Mouse (Mus musculus) forebrain, embryonic 13.5 days (tissue): Measurements from ENCODE around the gene B4galnt1. TPM values are rescaled to one million over a fixed set of nuclear protein-coding genes. Genes with fewer than 3 reads are reported as not detected.

ENCODE experiments used
- ATAC-seq: fragments of 200-750 bp; cut with Nextera tagmentation; 2 replicates; pipeline ENCODE4 v1.8.0; 2017
- H3K27ac ChIP-seq: fragments of 300-500 bp; sonication (generic); 2 replicates; pipeline ENCODE4 v1.5.1; 2015; ENCODE audit warnings: inconsistent platforms, mild to moderate bottlenecking, moderate library complexity
- H3K27me3 ChIP-seq: fragments of 300-500 bp; sonication (generic); 2 replicates; pipeline ENCODE4 v1.6.1; 2015; ENCODE audit warnings: mild to moderate bottlenecking, inconsistent platforms
- H3K36me3 ChIP-seq: fragments of 300-500 bp; sonication (generic); 2 replicates; pipeline ENCODE4 v1.6.1; 2015; ENCODE audit warnings: mild to moderate bottlenecking, inconsistent platforms; ENCODE audit not compliant: poor library complexity, severe bottlenecking
- H3K4me1 ChIP-seq: fragments of 300-500 bp; sonication (generic); 2 replicates; pipeline ENCODE4 v1.6.1; 2015; ENCODE audit warnings: inconsistent platforms
- H3K4me2 ChIP-seq: fragments of 300-500 bp; sonication (generic); 2 replicates; pipeline ENCODE4 v1.6.1; 2015; ENCODE audit warnings: inconsistent platforms, mild to moderate bottlenecking, moderate library complexity
- H3K4me3 ChIP-seq: fragments of 300-500 bp; sonication (generic); 2 replicates; pipeline ENCODE4 v1.5.1; 2015; ENCODE audit warnings: mild to moderate bottlenecking, inconsistent platforms
- H3K9ac ChIP-seq: fragments of 300-500 bp; sonication (generic); 2 replicates; pipeline ENCODE4 v1.6.1; 2015; ENCODE audit warnings: mild to moderate bottlenecking, inconsistent platforms
- H3K9me3 ChIP-seq: fragments of 300-500 bp; sonication (generic); replicated peaks from 2 replicates; pipeline ENCODE4 v1.6.1; 2016; ENCODE audit warnings: inconsistent platforms
- WGBS: fragments of 180-500 bp; shearing (Covaris S2); methylation state at CpG from one replicate; pipeline ENCODE4 v1.1.7; 2015; 5-methylcytosine and 5-hydroxymethylcytosine counted together
- polyA plus RNA-seq: library from polyadenylated mRNA; unstranded; fragments of >200 nt; fragmentation: Nextera tagmentation; extraction: Ambion mirVana; gene quantifications from 2 replicates; pipeline ENCODE4 v1.2.1, GENCODE M21; 2015

B4galnt1 gene
- polyA plus RNA-seq = 15.7 and 16.7 TPM in 2 replicates

DNA sequence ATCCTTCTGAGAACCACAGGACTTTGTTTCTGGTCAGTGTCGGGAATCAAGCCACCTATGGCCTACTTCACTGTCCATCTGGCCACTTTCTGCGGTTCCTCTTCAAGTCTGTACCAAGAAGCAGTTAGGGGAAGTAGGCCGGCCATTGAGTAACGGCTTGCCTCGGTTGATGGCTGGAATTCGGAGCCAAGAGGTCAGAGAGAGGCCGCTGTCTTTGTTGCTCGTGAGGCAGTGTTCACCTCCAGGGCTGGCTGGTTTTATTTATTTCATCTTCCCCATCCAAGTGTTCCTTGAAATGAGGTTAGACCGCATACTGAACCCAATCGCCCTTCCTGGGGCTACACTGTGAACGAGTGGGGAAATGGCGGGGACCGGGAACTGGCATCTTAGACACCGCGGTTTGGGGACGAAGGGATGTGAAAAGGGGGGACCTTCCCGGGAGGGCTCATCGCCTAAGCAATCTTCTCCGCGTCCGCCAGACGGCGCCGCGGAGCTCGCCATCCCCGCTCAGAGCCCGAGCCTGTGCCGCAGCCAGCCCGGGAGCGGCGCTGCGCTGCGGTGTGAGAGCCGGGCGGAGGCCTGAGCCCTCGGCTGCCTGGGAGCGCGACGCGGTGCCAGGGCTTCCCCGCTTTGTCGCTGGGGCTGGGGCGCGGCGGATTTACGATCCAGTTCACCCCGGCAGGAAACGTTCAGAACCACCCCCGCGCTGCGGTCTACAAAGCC, at the start of gene B4galnt1:
Gene B4galnt1 (plus strand): TSS at position 595 of the 723 bp plus-strand sequence.
- Histone ChIP-seq H3K4me2 (peak within 1 kb of the TSS; percentile 98), H3K36me3 (no peaks in the 10 kb centered on the region), H3K9me3 (no peaks in the 10 kb centered on the region), H3K27me3 (peaks cover 49% of the 10 kb centered on the region), H3K9ac (peak within 1 kb of the TSS; percentile 87), H3K4me1 (peaks cover 17% of the 10 kb centered on the region), H3K4me3 (peak within 1 kb of the TSS; percentile 69), H3K27ac (peak within 1 kb of the TSS; percentile 32; the same call in 1 of the 2 replicates)
- WGBS = 2% methylated on average over 52 of the region's 52 CpGs
- ATAC-seq = peak; percentile 95

GRCm38 (mm10) chr10:127118470-127118869, 46.6 kb upstream of the B4galnt1 start:
- H3K4me3 ChIP-seq = no peak overlapping the region
- 93% methylated on average over 11 of the region's 11 CpGs for WGBS
- peaks cover 46% of the 10 kb centered on the region for H3K36me3 ChIP-seq
- no peak overlapping the region for H3K4me2 ChIP-seq
- H3K9me3 ChIP-seq = no peaks in the 10 kb centered on the region
- H3K4me1 ChIP-seq = peaks cover 23% of the 10 kb centered on the region
- no peak overlapping the region for H3K9ac ChIP-seq
- no peak for ATAC-seq
- H3K27ac ChIP-seq = no peak overlapping the region
- no peaks in the 10 kb centered on the region for H3K27me3 ChIP-seq

DNA sequence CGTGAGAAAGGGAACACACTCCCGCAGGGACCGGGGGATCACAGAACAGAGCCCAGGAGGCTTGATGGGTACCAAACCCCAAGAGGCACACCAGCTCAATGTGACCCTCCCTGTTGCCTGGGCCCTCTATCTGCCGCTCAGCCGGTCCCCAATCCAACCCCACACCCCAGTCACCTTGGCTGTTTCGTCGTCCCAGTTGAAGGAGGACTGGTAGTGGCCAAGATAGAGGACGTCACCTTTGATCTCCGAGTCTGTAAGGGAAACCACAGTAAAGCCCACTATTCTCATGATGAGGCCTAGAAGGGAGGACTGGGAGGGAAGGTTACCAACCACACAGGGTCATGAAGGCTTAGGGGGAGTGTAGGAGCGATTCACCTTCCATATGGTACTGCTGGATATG, 45.8 kb upstream of the B4galnt1 start:
- peaks cover 24% of the 10 kb centered on the region for H3K4me1 ChIP-seq
- 92% methylated on average over 10 of the region's 10 CpGs for WGBS
- no peaks in the 10 kb centered on the region for H3K9me3 ChIP-seq
- H3K4me3 ChIP-seq = no peak overlapping the region
- no peak for ATAC-seq
- H3K9ac ChIP-seq = no peak overlapping the region
- peaks cover 46% of the 10 kb centered on the region for H3K36me3 ChIP-seq
- no peak overlapping the region for H3K27ac ChIP-seq
- H3K27me3 ChIP-seq = no peaks in the 10 kb centered on the region
- H3K4me2 ChIP-seq = no peak overlapping the region

GRCm38 (mm10) chr10:127120301-127121065, 44.5 kb upstream of the B4galnt1 start:
- no peaks in the 10 kb centered on the region for H3K9me3 ChIP-seq
- peak overlapping the region; percentile 91 for H3K9ac ChIP-seq
- peaks cover 24% of the 10 kb centered on the region for H3K4me1 ChIP-seq
- H3K27me3 ChIP-seq = no peaks in the 10 kb centered on the region
- peak overlapping the region; percentile 92 for H3K4me3 ChIP-seq
- peak; percentile 0; the same call in 1 of the 2 replicates for ATAC-seq
- WGBS = 3% methylated on average over 34 of the region's 34 CpGs
- peaks cover 36% of the 10 kb centered on the region for H3K36me3 ChIP-seq
- peak overlapping the region; percentile 22; the same call in 1 of the 2 replicates for H3K27ac ChIP-seq
- peak overlapping the region; percentile 91 for H3K4me2 ChIP-seq

DNA sequence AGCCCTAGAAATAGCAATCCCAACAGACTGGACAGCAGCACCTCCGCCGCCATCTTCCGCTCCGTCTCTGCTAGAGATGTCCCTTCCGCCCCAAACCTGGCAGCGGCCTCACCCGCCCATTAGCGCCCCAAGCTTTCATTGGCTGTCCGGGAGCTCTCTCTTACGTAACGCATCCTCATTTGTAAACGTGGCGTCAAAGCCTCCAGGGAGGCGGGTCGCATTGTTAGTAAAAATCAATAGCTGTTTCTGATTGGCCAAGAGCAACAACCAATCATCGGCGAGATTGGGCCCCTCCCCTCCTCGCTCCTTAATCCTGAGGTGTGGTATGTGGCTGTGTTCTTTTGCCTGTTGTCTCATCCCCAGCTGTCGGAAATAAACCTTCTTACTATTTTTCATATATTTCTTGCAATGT, 44.0 kb upstream of the B4galnt1 start, which contains the start of gene Os9:
Gene Os9 (minus strand): TSS at position 66 of the 412 bp plus-strand sequence.
- no peaks in the 10 kb centered on the region for H3K27me3 ChIP-seq
- peaks cover 24% of the 10 kb centered on the region for H3K4me1 ChIP-seq
- H3K27ac ChIP-seq = peak within 1 kb of the TSS; percentile 22; the same call in 1 of the 2 replicates

DNA sequence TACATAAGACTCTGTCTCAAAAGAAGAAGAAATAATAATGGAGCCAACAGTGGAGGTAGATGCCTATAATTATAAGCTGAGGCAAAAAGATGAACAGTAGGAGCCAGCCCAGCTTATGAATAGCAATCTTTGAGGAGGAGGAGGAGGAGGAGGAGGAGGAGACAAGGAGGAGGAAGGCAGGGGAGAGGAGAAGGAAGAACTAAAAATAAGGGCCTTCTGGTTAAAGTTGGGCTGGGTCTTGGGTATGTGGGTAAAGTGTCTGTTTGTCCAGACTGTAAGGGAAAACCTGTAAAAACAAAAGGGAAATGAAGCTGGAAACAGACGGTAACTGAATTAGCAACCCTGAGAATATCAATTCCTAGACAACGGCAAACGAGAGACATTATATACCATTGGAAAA, 43.0 kb upstream of the B4galnt1 start:
- H3K9me3 ChIP-seq = no peaks in the 10 kb centered on the region
- H3K27me3 ChIP-seq = no peaks in the 10 kb centered on the region
- ATAC-seq = no peak
- peaks cover 24% of the 10 kb centered on the region for H3K36me3 ChIP-seq
- H3K27ac ChIP-seq = peak overlapping the region; percentile 62; the same call in 1 of the 2 replicates
- peaks cover 24% of the 10 kb centered on the region for H3K4me1 ChIP-seq
- peak overlapping the region; percentile 91 for H3K4me2 ChIP-seq
- H3K9ac ChIP-seq = no peak overlapping the region
- H3K4me3 ChIP-seq = peak overlapping the region; percentile 92
- WGBS = 87% methylated on average over 3 of the region's 3 CpGs

More for the DNA sequence above, 44.0 kb upstream of the B4galnt1 start, which contains the start of gene Os9:
- ATAC-seq = peak; percentile 97
- Histone ChIP-seq H3K9me3 (no peaks in the 10 kb centered on the region), H3K9ac (peak within 1 kb of the TSS; percentile 91), H3K4me3 (peak within 1 kb of the TSS; percentile 92), H3K36me3 (peaks cover 30% of the 10 kb centered on the region), H3K4me2 (peak within 1 kb of the TSS; percentile 91)
- WGBS = 0% methylated on average over 19 of the region's 19 CpGs

- H3K9ac ChIP-seq = peak overlapping the region; percentile 58
Observed at GRCm38 (mm10) chr10:127122784-127123435, 42.1 kb upstream of the B4galnt1 start.

GRCm38 (mm10) chr10:127123436-127123805, 41.6 kb upstream of the B4galnt1 start:
- H3K9ac ChIP-seq = peak overlapping the region; percentile 58
- H3K4me1 ChIP-seq = peaks cover 24% of the 10 kb centered on the region
- peak overlapping the region; percentile 33 for H3K4me3 ChIP-seq
- ATAC-seq = no peak
- peaks cover 12% of the 10 kb centered on the region for H3K36me3 ChIP-seq
- no peaks in the 10 kb centered on the region for H3K27me3 ChIP-seq
- peak overlapping the region; percentile 62 for H3K27ac ChIP-seq
- WGBS = 11% methylated on average over 4 of the region's 4 CpGs
- H3K4me2 ChIP-seq = peak overlapping the region; percentile 91
- H3K9me3 ChIP-seq = no peaks in the 10 kb centered on the region

More at GRCm38 (mm10) chr10:127122784-127123435, 42.1 kb upstream of the B4galnt1 start:
- Histone ChIP-seq H3K4me1 (peaks cover 24% of the 10 kb centered on the region), H3K36me3 (peaks cover 17% of the 10 kb centered on the region), H3K27ac (peak overlapping the region; percentile 62), H3K4me3 (peak overlapping the region; percentile 33), H3K4me2 (peak overlapping the region; percentile 91), H3K9me3 (no peaks in the 10 kb centered on the region), H3K27me3 (no peaks in the 10 kb centered on the region)
- ATAC-seq = peak; percentile 26; the same call in 1 of the 2 replicates
- WGBS = 5% methylated on average over 13 of the region's 13 CpGs

GRCm38 (mm10) chr10:127125210-127126001, 39.6 kb upstream of the B4galnt1 start:
- Histone ChIP-seq H3K9ac (no peak overlapping the region), H3K36me3 (no peaks in the 10 kb centered on the region), H3K9me3 (no peaks in the 10 kb centered on the region), H3K4me3 (no peak overlapping the region), H3K27me3 (no peaks in the 10 kb centered on the region), H3K27ac (no peak overlapping the region), H3K4me2 (no peak overlapping the region), H3K4me1 (peaks cover 15% of the 10 kb centered on the region)
- ATAC-seq = no peak
- WGBS = 75% methylated on average over 9 of the region's 9 CpGs

- no peaks in the 10 kb centered on the region for H3K9me3 ChIP-seq
- H3K36me3 ChIP-seq = no peaks in the 10 kb centered on the region
- H3K4me1 ChIP-seq = peaks cover 13% of the 10 kb centered on the region
- WGBS = 86% methylated on average over 5 of the region's 5 CpGs
- no peak for ATAC-seq
- no peak overlapping the region for H3K4me3 ChIP-seq
- H3K4me2 ChIP-seq = no peak overlapping the region
- H3K9ac ChIP-seq = no peak overlapping the region
- H3K27me3 ChIP-seq = no peaks in the 10 kb centered on the region
- H3K27ac ChIP-seq = no peak overlapping the region
Observed at GRCm38 (mm10) chr10:127126579-127126978, 38.4 kb upstream of the B4galnt1 start.

GRCm38 (mm10) chr10:127127711-127128279, 37.2 kb upstream of the B4galnt1 start:
- ATAC-seq = no peak

More at GRCm38 (mm10) chr10:127127711-127128279, 37.2 kb upstream of the B4galnt1 start:
- Histone ChIP-seq H3K36me3 (no peaks in the 10 kb centered on the region), H3K27ac (no peak overlapping the region), H3K4me3 (no peak overlapping the region), H3K9ac (no peak overlapping the region), H3K27me3 (no peaks in the 10 kb centered on the region), H3K9me3 (no peaks in the 10 kb centered on the region), H3K4me1 (peaks cover 8% of the 10 kb centered on the region), H3K4me2 (no peak overlapping the region)
- WGBS = 87% methylated on average over 7 of the region's 7 CpGs
